Mouse (Mus musculus) lung, embryonic 14.5 days (tissue): ENCODE data around the gene Col6a4. TPM values are rescaled to one million over a fixed set of nuclear protein-coding genes. Genes with fewer than 3 reads are reported as not detected.
A peak's percentile ranks its signal among the peaks of the same experiment; 100 is the strongest.

Experiments
- ATAC-seq: fragments of 200-750 bp; cut with Nextera tagmentation; 2 replicates; pipeline ENCODE4 v1.8.0; 2017; ENCODE audit warnings: mild to moderate bottlenecking, moderate TSS enrichment, moderate library complexity; ENCODE audit not compliant: insufficient read depth
- DNase-seq: peaks from one replicate; pipeline ENCODE4 v3.0.0-alpha.2; 2015
- H3K27ac ChIP-seq: fragments of 300-500 bp; sonication (generic); 2 replicates; pipeline ENCODE4 v1.5.1; 2014; ENCODE audit warnings: low read depth, mild to moderate bottlenecking, moderate library complexity
- H3K27me3 ChIP-seq: fragments of 300-500 bp; sonication (generic); 2 replicates; pipeline ENCODE4 v1.6.1; 2014; ENCODE audit warnings: low read length, control low read depth; ENCODE audit not compliant: insufficient read depth
- H3K36me3 ChIP-seq: fragments of 300-500 bp; sonication (generic); 2 replicates; pipeline ENCODE4 v1.6.1; 2014; ENCODE audit warnings: control low read depth; ENCODE audit not compliant: insufficient read depth
- H3K4me1 ChIP-seq: fragments of 300-500 bp; sonication (generic); 2 replicates; pipeline ENCODE4 v1.6.1; 2014; ENCODE audit warnings: antibody characterized with exemption, control low read depth; ENCODE audit not compliant: insufficient read depth
- H3K4me2 ChIP-seq: fragments of 300-500 bp; sonication (generic); 2 replicates; pipeline ENCODE4 v1.6.1; 2014; ENCODE audit warnings: mild to moderate bottlenecking
- H3K4me3 ChIP-seq: fragments of 300-500 bp; sonication (generic); 2 replicates; pipeline ENCODE4 v1.5.1; 2014; ENCODE audit warnings: low read depth, low read length
- H3K9ac ChIP-seq: fragments of 300-500 bp; sonication (generic); 2 replicates; pipeline ENCODE4 v1.6.1; 2014
- H3K9me3 ChIP-seq: fragments of 300-500 bp; sonication (generic); 2 replicates; pipeline ENCODE4 v1.6.1; 2016; ENCODE audit warnings: low read depth, low read length, control low read depth
- CTCF ChIP-seq: IDR thresholded peaks from 2 replicates; pipeline ENCODE4 v1.5.1; 2016; ENCODE audit warnings: antibody characterized with exemption, low read depth
- WGBS: fragments of 180-500 bp; shearing (Covaris S2); extraction: QIAGEN DNeasy Blood & Tissue Kit; methylation state at CpG from one replicate; pipeline ENCODE4 v1.1.7; 2014; 5-methylcytosine and 5-hydroxymethylcytosine counted together
- polyA plus RNA-seq: library from polyadenylated mRNA; unstranded; fragments of >200 nt; fragmentation: Nextera tagmentation; extraction: Ambion mirVana; gene quantifications from 2 replicates; pipeline ENCODE4 v1.2.1, GENCODE M21; 2014

The Col6a4 gene
- polyA plus RNA-seq, 1 experiment from 2014 or later: 0.95 TPM

GRCm38 (mm10) chr9:106038865-106039264 lies 57.7 kb downstream of the Col6a4 start:
- H3K27me3 ChIP-seq: no peaks in the 10 kb centered on the region
- ATAC-seq: no peak
- WGBS: 7% methylated on average over 4 of the region's 4 CpGs
- no peaks in the 10 kb centered on the region for H3K4me1 ChIP-seq
- TF ChIP-seq CTCF: peak; percentile 73
- H3K4me2 ChIP-seq: no peak overlapping the region
- H3K27ac ChIP-seq: no peak overlapping the region; the same call in 1 of the 2 replicates
- no peak overlapping the region for H3K4me3 ChIP-seq
- H3K9ac ChIP-seq: no peak overlapping the region
- DNase-seq: peak; percentile 93
- no peaks in the 10 kb centered on the region for H3K9me3 ChIP-seq
- no peaks in the 10 kb centered on the region for H3K36me3 ChIP-seq

GRCm38 (mm10) chr9:106015666-106016065 lies 80.9 kb downstream of the Col6a4 start:
- Histone ChIP-seq H3K4me3 (no peak overlapping the region), H3K36me3 (no peaks in the 10 kb centered on the region), H3K4me1 (no peaks in the 10 kb centered on the region), H3K9ac (no peak overlapping the region), H3K4me2 (no peak overlapping the region), H3K9me3 (no peaks in the 10 kb centered on the region), H3K27ac (no peak overlapping the region), H3K27me3 (no peaks in the 10 kb centered on the region)
- WGBS: 86% methylated on average over 3 of the region's 3 CpGs
- no peak for ATAC-seq
- TF ChIP-seq CTCF: no peak
- DNase-seq: no peak

- Histone ChIP-seq H3K4me1 (no peaks in the 10 kb centered on the region), H3K4me2 (no peak overlapping the region), H3K9ac (no peak overlapping the region), H3K27ac (no peak overlapping the region), H3K36me3 (no peaks in the 10 kb centered on the region), H3K27me3 (no peaks in the 10 kb centered on the region), H3K9me3 (no peaks in the 10 kb centered on the region), H3K4me3 (no peak overlapping the region)
- 84% methylated on average over 11 of the region's 11 CpGs for WGBS
- DNase-seq (no peak), ATAC-seq (no peak)
- TF ChIP-seq CTCF: no peak
Observed at GRCm38 (mm10) chr9:106013139-106013538, 83.4 kb downstream of the Col6a4 start.

GRCm38 (mm10) chr9:105997955-105998354 lies 98.6 kb downstream of the Col6a4 start:
- WGBS: 46% methylated on average over 11 of the region's 11 CpGs
- Histone ChIP-seq H3K36me3 (no peaks in the 10 kb centered on the region), H3K4me1 (no peaks in the 10 kb centered on the region), H3K9ac (no peak overlapping the region), H3K27me3 (no peaks in the 10 kb centered on the region), H3K4me2 (no peak overlapping the region), H3K4me3 (no peak overlapping the region), H3K9me3 (no peaks in the 10 kb centered on the region), H3K27ac (no peak overlapping the region)
- DNase-seq (no peak), ATAC-seq (no peak)
- TF ChIP-seq CTCF: no peak

- Histone ChIP-seq H3K36me3 (no peaks in the 10 kb centered on the region), H3K4me1 (no peaks in the 10 kb centered on the region), H3K27ac (no peak overlapping the region), H3K9me3 (no peaks in the 10 kb centered on the region), H3K9ac (no peak overlapping the region), H3K27me3 (no peaks in the 10 kb centered on the region), H3K4me2 (no peak overlapping the region), H3K4me3 (no peak overlapping the region)
- TF ChIP-seq CTCF: no peak
- DNase-seq (no peak), ATAC-seq (no peak)
- 70% methylated on average over 6 of the region's 6 CpGs for WGBS
Observed at GRCm38 (mm10) chr9:105992425-105992824, 104.2 kb downstream of the Col6a4 start.

- 72% methylated on average over 6 of the region's 6 CpGs for WGBS
- H3K36me3 ChIP-seq: no peaks in the 10 kb centered on the region
- no peak overlapping the region for H3K4me2 ChIP-seq
- DNase-seq (no peak), ATAC-seq (no peak)
- H3K9ac ChIP-seq: no peak overlapping the region
- H3K4me3 ChIP-seq: no peak overlapping the region
- TF ChIP-seq CTCF: no peak
- H3K4me1 ChIP-seq: no peaks in the 10 kb centered on the region
- no peak overlapping the region for H3K27ac ChIP-seq
- no peaks in the 10 kb centered on the region for H3K9me3 ChIP-seq
- no peaks in the 10 kb centered on the region for H3K27me3 ChIP-seq
Observed at GRCm38 (mm10) chr9:105990099-105990498, 106.5 kb downstream of the Col6a4 start.

- H3K27ac ChIP-seq: no peak overlapping the region
- no peaks in the 10 kb centered on the region for H3K27me3 ChIP-seq
- TF ChIP-seq CTCF: no peak
- no peak for ATAC-seq
- H3K36me3 ChIP-seq: no peaks in the 10 kb centered on the region
- H3K4me2 ChIP-seq: no peak overlapping the region
- no peak overlapping the region for H3K4me3 ChIP-seq
- WGBS: 85% methylated on average over 6 of the region's 6 CpGs
- DNase-seq: no peak
- H3K9me3 ChIP-seq: no peaks in the 10 kb centered on the region
- H3K9ac ChIP-seq: no peak overlapping the region
- H3K4me1 ChIP-seq: no peaks in the 10 kb centered on the region
Observed at GRCm38 (mm10) chr9:105989468-105989867, 107.1 kb downstream of the Col6a4 start.

GRCm38 (mm10) chr9:105988096-105988495 lies 108.5 kb downstream of the Col6a4 start:
- WGBS: 61% methylated on average over 8 of the region's 8 CpGs
- Histone ChIP-seq H3K4me3 (no peak overlapping the region), H3K27me3 (no peaks in the 10 kb centered on the region), H3K9ac (no peak overlapping the region), H3K4me1 (no peaks in the 10 kb centered on the region), H3K27ac (no peak overlapping the region), H3K36me3 (no peaks in the 10 kb centered on the region), H3K9me3 (no peaks in the 10 kb centered on the region), H3K4me2 (no peak overlapping the region)
- peak; percentile 74 for TF ChIP-seq CTCF
- ATAC-seq (no peak; the same call in 1 of the 2 replicates), DNase-seq (peak; percentile 54)
